Mouse (Mus musculus): ENCODE results near the gene Sparcl1. TPM values are rescaled to one million over a fixed set of nuclear protein-coding genes. Genes with fewer than 3 reads are reported as not detected.

The Sparcl1 gene
- total RNA-seq (2012; rRNA removed), result 0.13 TPM in 1 of 2 replicates, not detected in the other

- in situ Hi-C loops (cut with MboI; ENCODE audit: low sequenced_read_pairs in 2 of 2, unreplicated experiment in 2 of 2), result no loop called here
- Histone ChIP-seq H3K9me3 (ENCODE audit: control insufficient read depth, insufficient read depth, low read depth, low read length) (no peaks in the 10 kb centered on the region), H3K4me3 (ENCODE audit: insufficient read depth in 1 of 2, low read depth in 1 of 2, low read length in 2 of 2, poor library complexity in 1 of 2, severe bottlenecking in 1 of 2) (no peak within 1 kb of the TSS), H3K4me1 (ENCODE audit: control insufficient read depth in 2 of 2, insufficient read depth in 2 of 2, low read length in 2 of 2, poor library complexity in 1 of 2) (peaks cover 5 to 16% of the 10 kb centered on the region in 2 experiments; a peak in 3 of 4 replicates), H3K36me3 (ENCODE audit: control insufficient read depth, insufficient read depth, low read length, poor library complexity, severe bottlenecking) (no peaks in the 10 kb centered on the region), H3K27ac (ENCODE audit: insufficient read depth, low read depth, low read length, poor library complexity, severe bottlenecking) (no peak within 1 kb of the TSS), H3K9ac (ENCODE audit: insufficient read depth, low read depth, low read length, poor library complexity, severe bottlenecking) (no peak within 1 kb of the TSS)
- no peak for TF ChIP-seq ZNF384 (IDR thresholded peaks at IDR 0.05; ENCODE audit: low read depth, low read length)
- TF ChIP-seq HCFC1 (IDR thresholded peaks at IDR 0.05; ENCODE audit: borderline replicate concordance, insufficient read depth, low read length), result no peak
- no peak for TF ChIP-seq CHD2 (IDR thresholded peaks at IDR 0.05; ENCODE audit: low read depth, low read length)
- TF ChIP-seq ZC3H11A (IDR thresholded peaks at IDR 0.05; ENCODE audit: borderline replicate concordance, low read depth, low read length), result no peak
- DNase-seq (ENCODE audit: low read depth, low spot score), result no peak
Observed at GRCm38 (mm10) chr5:104113491-104114172, at the start of gene Sparcl1. TSS of gene Sparcl1 (minus strand) at chr5:104113733.

GRCm38 (mm10) chr5:104161390-104161789, 47.9 kb upstream of the Sparcl1 start:
- H3K27ac ChIP-seq (ENCODE audit: insufficient read depth, low read depth, low read length, poor library complexity, severe bottlenecking), result no peak overlapping the region
- in situ Hi-C loops (cut with MboI; ENCODE audit: low sequenced_read_pairs in 2 of 2, unreplicated experiment in 2 of 2), result no loop called here
- TF ChIP-seq CHD2 (IDR thresholded peaks at IDR 0.05; ENCODE audit: low read depth, low read length) (no peak), MAFK (IDR thresholded peaks at IDR 0.05; ENCODE audit: insufficient read depth, low read depth, low read length) (no peak), ZC3H11A (IDR thresholded peaks at IDR 0.05; ENCODE audit: borderline replicate concordance, low read depth, low read length) (no peak), HCFC1 (IDR thresholded peaks at IDR 0.05; ENCODE audit: borderline replicate concordance, insufficient read depth, low read length) (no peak), ZNF384 (IDR thresholded peaks at IDR 0.05; ENCODE audit: low read depth, low read length) (no peak)
- H3K9ac ChIP-seq (ENCODE audit: insufficient read depth, low read depth, low read length, poor library complexity, severe bottlenecking), result no peak overlapping the region
- H3K9me3 ChIP-seq (ENCODE audit: control insufficient read depth, insufficient read depth, low read depth, low read length), result no peaks in the 10 kb centered on the region
- H3K4me3 ChIP-seq (ENCODE audit: insufficient read depth in 1 of 2, low read depth in 1 of 2, low read length in 2 of 2, poor library complexity in 1 of 2, severe bottlenecking in 1 of 2), result no peak overlapping the region
- no peaks in the 10 kb centered on the region for H3K36me3 ChIP-seq (ENCODE audit: control insufficient read depth, insufficient read depth, low read length, poor library complexity, severe bottlenecking)
- no peak for DNase-seq (ENCODE audit: low read depth, low spot score)
- no peaks in the 10 kb centered on the region; a peak in 1 of 4 replicates for H3K4me1 ChIP-seq (ENCODE audit: control insufficient read depth in 2 of 2, insufficient read depth in 2 of 2, low read length in 2 of 2, poor library complexity in 1 of 2)

- in situ Hi-C loops (cut with MboI; ENCODE audit: low sequenced_read_pairs in 2 of 2, unreplicated experiment in 2 of 2), result no loop called here
- H3K9ac ChIP-seq (ENCODE audit: insufficient read depth, low read depth, low read length, poor library complexity, severe bottlenecking), result no peak overlapping the region
Observed at GRCm38 (mm10) chr5:104160581-104160980, 47.0 kb upstream of the Sparcl1 start.

GRCm38 (mm10) chr5:104158332-104159052, 45.0 kb upstream of the Sparcl1 start:
- H3K27ac ChIP-seq (ENCODE audit: insufficient read depth, low read depth, low read length, poor library complexity, severe bottlenecking), result no peak overlapping the region
- H3K4me1 ChIP-seq (ENCODE audit: control insufficient read depth in 2 of 2, insufficient read depth in 2 of 2, low read length in 2 of 2, poor library complexity in 1 of 2), result no peaks in the 10 kb centered on the region
- no peak for TF ChIP-seq ZC3H11A (IDR thresholded peaks at IDR 0.05; ENCODE audit: borderline replicate concordance, low read depth, low read length)
- no peak for TF ChIP-seq ZNF384 (IDR thresholded peaks at IDR 0.05; ENCODE audit: low read depth, low read length)
- no peak for TF ChIP-seq HCFC1 (IDR thresholded peaks at IDR 0.05; ENCODE audit: borderline replicate concordance, insufficient read depth, low read length)
- TF ChIP-seq MAFK (IDR thresholded peaks at IDR 0.05; ENCODE audit: insufficient read depth, low read depth, low read length), result no peak
- no peak for TF ChIP-seq CHD2 (IDR thresholded peaks at IDR 0.05; ENCODE audit: low read depth, low read length)
- no peak for DNase-seq (ENCODE audit: low read depth, low spot score)
- H3K9me3 ChIP-seq (ENCODE audit: control insufficient read depth, insufficient read depth, low read depth, low read length), result no peaks in the 10 kb centered on the region
- no peak overlapping the region for H3K9ac ChIP-seq (ENCODE audit: insufficient read depth, low read depth, low read length, poor library complexity, severe bottlenecking)
- in situ Hi-C loops (cut with MboI; ENCODE audit: low sequenced_read_pairs in 2 of 2, unreplicated experiment in 2 of 2), result no loop called here
- H3K4me3 ChIP-seq (ENCODE audit: insufficient read depth in 1 of 2, low read depth in 1 of 2, low read length in 2 of 2, poor library complexity in 1 of 2, severe bottlenecking in 1 of 2), result no peak overlapping the region
- no peaks in the 10 kb centered on the region for H3K36me3 ChIP-seq (ENCODE audit: control insufficient read depth, insufficient read depth, low read length, poor library complexity, severe bottlenecking)

More at GRCm38 (mm10) chr5:104160581-104160980, 47.0 kb upstream of the Sparcl1 start:
- Histone ChIP-seq H3K4me3 (ENCODE audit: insufficient read depth in 1 of 2, low read depth in 1 of 2, low read length in 2 of 2, poor library complexity in 1 of 2, severe bottlenecking in 1 of 2) (no peak overlapping the region), H3K27ac (ENCODE audit: insufficient read depth, low read depth, low read length, poor library complexity, severe bottlenecking) (no peak overlapping the region), H3K4me1 (ENCODE audit: control insufficient read depth in 2 of 2, insufficient read depth in 2 of 2, low read length in 2 of 2, poor library complexity in 1 of 2) (no peaks in the 10 kb centered on the region; a peak in 1 of 4 replicates), H3K36me3 (ENCODE audit: control insufficient read depth, insufficient read depth, low read length, poor library complexity, severe bottlenecking) (no peaks in the 10 kb centered on the region), H3K9me3 (ENCODE audit: control insufficient read depth, insufficient read depth, low read depth, low read length) (no peaks in the 10 kb centered on the region)
- TF ChIP-seq CHD2 (IDR thresholded peaks at IDR 0.05; ENCODE audit: low read depth, low read length) (no peak), HCFC1 (IDR thresholded peaks at IDR 0.05; ENCODE audit: borderline replicate concordance, insufficient read depth, low read length) (no peak), ZNF384 (IDR thresholded peaks at IDR 0.05; ENCODE audit: low read depth, low read length) (no peak), ZC3H11A (IDR thresholded peaks at IDR 0.05; ENCODE audit: borderline replicate concordance, low read depth, low read length) (no peak), MAFK (IDR thresholded peaks at IDR 0.05; ENCODE audit: insufficient read depth, low read depth, low read length) (no peak)
- no peak for DNase-seq (ENCODE audit: low read depth, low spot score)
